Mouse (Mus musculus): ENCODE data around the gene Kcnj8. TPM values are rescaled to one million over a fixed set of nuclear protein-coding genes. Genes with fewer than 3 reads are reported as not detected.
A peak's percentile ranks its signal among the peaks of the same experiment; 100 is the strongest.
"Not testable (repeated sequence)": the region's sequence is repeated elsewhere in the genome, so short reads cannot be mapped to it uniquely, and the experiment has no call there.

The Kcnj8 gene
- polyA plus RNA-seq, 1 experiment from 2014 or later: 2.8 TPM

DNA sequence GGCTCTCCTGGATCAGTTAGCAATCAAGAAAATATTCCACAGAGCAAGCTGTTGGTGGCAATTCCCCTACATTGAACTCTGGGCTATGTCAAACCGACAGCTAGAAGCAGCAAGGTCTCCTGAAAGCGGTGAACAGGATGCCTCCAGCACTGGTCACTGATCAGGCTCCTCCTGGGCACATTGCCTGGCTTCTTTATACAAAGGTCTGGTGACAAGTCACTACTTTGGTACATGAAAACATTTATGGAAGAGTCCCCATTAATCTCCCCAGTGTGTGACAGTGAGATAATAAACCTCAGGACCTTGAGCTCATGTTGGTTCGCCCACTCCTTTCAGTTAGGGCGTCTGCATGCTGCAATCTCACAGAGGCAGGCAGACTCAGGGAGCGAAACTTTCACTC is 41.0 kb downstream of the Kcnj8 start:
- 92% methylated on average over 5 of the region's 5 CpGs for WGBS
- no peaks in the 10 kb centered on the region for H3K27me3 ChIP-seq (ENCODE audit: control insufficient read depth, insufficient read depth, low read length)
- ATAC-seq (replicated peaks; ENCODE audit: insufficient number of reproducible peaks, low FRiP score, low TSS enrichment, low read depth) (no peak), DNase-seq (ENCODE audit: low spot score) (no peak)
- no peak overlapping the region for H3K27ac ChIP-seq (replicated peaks; ENCODE audit: low read depth, low read length)
- no peaks in the 10 kb centered on the region for H3K4me1 ChIP-seq (ENCODE audit: control insufficient read depth, insufficient read depth, low read length)
- H3K4me2 ChIP-seq (ENCODE audit: low read depth, low read length): no peak overlapping the region
- no peaks in the 10 kb centered on the region for H3K9me3 ChIP-seq (replicated peaks; ENCODE audit: control insufficient read depth, low read length)
- no peaks in the 10 kb centered on the region for H3K36me3 ChIP-seq (replicated peaks; ENCODE audit: control insufficient read depth, insufficient read depth, low read depth, low read length)
- H3K4me3 ChIP-seq (ENCODE audit: low read depth, low read length): no peak overlapping the region
- H3K9ac ChIP-seq (replicated peaks; ENCODE audit: low read length): no peak overlapping the region

DNA sequence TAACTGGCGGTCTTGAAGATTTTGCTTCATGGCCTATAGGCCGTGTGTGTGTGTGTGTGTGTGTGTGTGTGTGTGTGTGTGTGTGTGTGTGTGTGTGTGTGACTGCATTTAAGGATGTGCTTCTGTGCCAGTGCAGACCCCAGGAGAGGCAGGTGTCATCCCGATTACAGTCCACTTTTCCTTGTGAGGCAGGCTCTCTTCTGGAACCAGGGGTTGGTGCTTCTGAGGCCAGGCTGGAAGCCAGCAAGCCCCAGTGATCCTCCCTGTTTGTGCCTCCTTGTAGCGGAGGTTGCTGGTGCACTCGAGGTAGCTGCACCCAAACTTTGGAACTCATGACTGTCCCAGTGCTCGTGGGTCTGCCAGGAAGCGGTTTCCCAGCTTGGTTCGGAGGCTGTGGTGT is 41.7 kb downstream of the Kcnj8 start:
- Histone ChIP-seq H3K9me3 (replicated peaks; ENCODE audit: control insufficient read depth, low read length) (no peaks in the 10 kb centered on the region), H3K27ac (replicated peaks; ENCODE audit: low read depth, low read length) (no peak overlapping the region), H3K4me2 (ENCODE audit: low read depth, low read length) (no peak overlapping the region), H3K9ac (replicated peaks; ENCODE audit: low read length) (no peak overlapping the region), H3K4me3 (ENCODE audit: low read depth, low read length) (no peak overlapping the region), H3K4me1 (ENCODE audit: control insufficient read depth, insufficient read depth, low read length) (no peaks in the 10 kb centered on the region), H3K27me3 (ENCODE audit: control insufficient read depth, insufficient read depth, low read length) (no peaks in the 10 kb centered on the region), H3K36me3 (replicated peaks; ENCODE audit: control insufficient read depth, insufficient read depth, low read depth, low read length) (no peaks in the 10 kb centered on the region)
- 85% methylated on average over 8 of the region's 8 CpGs for WGBS
- ATAC-seq (replicated peaks; ENCODE audit: insufficient number of reproducible peaks, low FRiP score, low TSS enrichment, low read depth): no peak
- no peak for DNase-seq (ENCODE audit: low spot score)

DNA sequence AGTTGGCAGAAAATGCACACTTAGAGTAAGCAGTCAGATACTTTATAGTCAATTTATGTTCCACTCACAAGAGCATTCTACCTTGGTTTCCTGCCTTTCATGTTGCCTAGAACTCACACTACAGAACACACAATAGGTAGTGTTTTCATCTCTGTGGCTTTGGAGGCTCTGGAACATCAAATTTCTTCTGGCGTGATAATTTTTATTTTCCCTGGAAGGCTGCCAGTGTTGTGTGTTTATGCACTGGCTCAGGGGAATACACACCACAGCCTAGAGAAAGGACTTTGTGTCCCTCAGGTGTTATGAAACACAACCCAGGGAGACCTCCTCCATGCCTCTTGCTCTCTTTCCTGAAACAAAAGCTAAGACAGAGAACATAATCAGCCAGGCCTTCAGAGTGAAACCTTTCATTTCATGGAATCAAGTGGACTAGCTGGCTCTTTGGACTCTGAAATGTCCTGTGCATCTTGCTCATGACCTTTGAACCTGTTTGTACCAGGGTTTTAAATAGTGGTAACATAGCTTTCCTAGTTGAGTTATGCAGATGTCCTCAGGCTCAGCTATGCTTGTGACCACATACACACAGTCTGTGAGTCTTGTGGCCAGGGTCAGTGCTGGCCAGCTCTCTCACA is 43.4 kb downstream of the Kcnj8 start:
- DNase-seq (ENCODE audit: low spot score) (no peak), ATAC-seq (replicated peaks; ENCODE audit: insufficient number of reproducible peaks, low FRiP score, low TSS enrichment, low read depth) (no peak)
- Histone ChIP-seq H3K27me3 (ENCODE audit: control insufficient read depth, insufficient read depth, low read length) (no peaks in the 10 kb centered on the region; the same call in 1 of the 2 replicates), H3K4me1 (ENCODE audit: control insufficient read depth, insufficient read depth, low read length) (no peaks in the 10 kb centered on the region), H3K36me3 (replicated peaks; ENCODE audit: control insufficient read depth, insufficient read depth, low read depth, low read length) (no peaks in the 10 kb centered on the region), H3K4me2 (ENCODE audit: low read depth, low read length) (no peak overlapping the region), H3K4me3 (ENCODE audit: low read depth, low read length) (no peak overlapping the region), H3K9me3 (replicated peaks; ENCODE audit: control insufficient read depth, low read length) (no peaks in the 10 kb centered on the region), H3K9ac (replicated peaks; ENCODE audit: low read length) (no peak overlapping the region), H3K27ac (replicated peaks; ENCODE audit: low read depth, low read length) (no peak overlapping the region)
- WGBS: 62% methylated on average over 1 of the region's 1 CpGs

DNA sequence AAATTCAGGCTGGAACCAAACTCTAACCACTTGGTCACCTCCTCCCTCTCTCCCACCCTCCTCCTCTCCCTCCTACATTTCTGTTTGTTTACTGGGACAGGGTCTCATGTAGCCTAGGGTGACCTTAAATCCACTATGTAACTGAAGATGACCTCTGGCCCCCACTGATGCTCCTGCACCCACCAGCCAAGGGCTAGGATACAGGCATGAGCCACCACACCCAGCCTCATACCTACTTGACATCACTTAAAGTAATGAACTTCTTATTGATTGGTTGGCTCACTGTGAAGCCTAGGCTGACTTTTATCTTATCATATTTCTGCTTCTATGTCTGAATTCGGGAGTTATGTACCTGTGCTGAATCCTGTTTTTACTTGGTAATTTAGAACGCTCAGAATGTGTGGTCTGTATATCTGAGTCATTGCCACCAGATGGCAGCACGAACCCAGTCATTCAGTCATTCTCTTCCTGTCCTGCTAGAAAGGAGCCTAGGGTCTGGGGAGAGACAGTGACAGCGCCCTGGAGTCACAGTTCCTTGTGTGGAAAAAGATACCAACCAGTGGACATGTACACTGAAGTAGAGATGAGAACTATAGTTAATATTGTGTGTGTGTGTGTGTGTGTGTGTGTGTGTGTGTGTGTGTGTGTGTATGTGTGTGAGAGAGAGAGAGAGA is 46.6 kb downstream of the Kcnj8 start:
- no peaks in the 10 kb centered on the region for H3K9me3 ChIP-seq (replicated peaks; ENCODE audit: control insufficient read depth, low read length)
- WGBS: 4% methylated on average over 4 of the region's 4 CpGs
- ATAC-seq (replicated peaks; ENCODE audit: insufficient number of reproducible peaks, low FRiP score, low TSS enrichment, low read depth): peak; percentile 63
- H3K9ac ChIP-seq (replicated peaks; ENCODE audit: low read length): no peak overlapping the region
- no peaks in the 10 kb centered on the region for H3K4me1 ChIP-seq (ENCODE audit: control insufficient read depth, insufficient read depth, low read length)
- H3K4me2 ChIP-seq (ENCODE audit: low read depth, low read length): no peak overlapping the region
- H3K27ac ChIP-seq (replicated peaks; ENCODE audit: low read depth, low read length): no peak overlapping the region
- H3K36me3 ChIP-seq (replicated peaks; ENCODE audit: control insufficient read depth, insufficient read depth, low read depth, low read length): no peaks in the 10 kb centered on the region
- peak; percentile 83 for DNase-seq (ENCODE audit: low spot score)
- no peaks in the 10 kb centered on the region; the same call in 1 of the 2 replicates for H3K27me3 ChIP-seq (ENCODE audit: control insufficient read depth, insufficient read depth, low read length)
- no peak overlapping the region for H3K4me3 ChIP-seq (ENCODE audit: low read depth, low read length)

DNA sequence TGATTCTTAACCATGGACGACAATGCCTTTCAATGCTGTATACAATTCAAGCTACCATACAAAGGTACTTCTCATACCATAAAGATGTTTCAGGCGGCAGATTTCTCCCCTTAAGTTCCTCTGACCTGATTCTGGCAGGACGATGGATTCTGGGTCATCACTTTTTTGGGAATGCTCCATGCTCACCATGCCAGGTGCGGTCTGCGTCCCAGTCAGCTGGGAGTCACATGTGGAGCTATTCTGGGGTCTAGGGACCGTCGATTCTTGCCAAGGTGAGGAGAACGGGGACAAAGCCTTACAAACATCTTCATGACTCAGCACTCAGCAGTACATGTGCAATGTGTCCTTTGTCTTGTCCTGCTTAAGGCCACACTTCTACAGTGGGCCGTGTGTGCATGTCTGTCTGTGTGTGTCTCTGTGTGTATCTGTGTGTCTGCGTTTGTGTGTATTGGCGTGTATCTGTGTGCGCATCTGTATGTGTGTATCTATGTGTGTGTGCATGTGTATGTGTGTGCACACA is 49.8 kb downstream of the Kcnj8 start:
- Histone ChIP-seq H3K9me3 (replicated peaks; ENCODE audit: control insufficient read depth, low read length) (no peaks in the 10 kb centered on the region), H3K27me3 (ENCODE audit: control insufficient read depth, insufficient read depth, low read length) (no peaks in the 10 kb centered on the region; the same call in 1 of the 2 replicates), H3K36me3 (replicated peaks; ENCODE audit: control insufficient read depth, insufficient read depth, low read depth, low read length) (no peaks in the 10 kb centered on the region), H3K4me3 (ENCODE audit: low read depth, low read length) (no peak overlapping the region), H3K9ac (replicated peaks; ENCODE audit: low read length) (no peak overlapping the region), H3K27ac (replicated peaks; ENCODE audit: low read depth, low read length) (no peak overlapping the region), H3K4me2 (ENCODE audit: low read depth, low read length) (no peak overlapping the region), H3K4me1 (ENCODE audit: control insufficient read depth, insufficient read depth, low read length) (no peaks in the 10 kb centered on the region)
- DNase-seq (ENCODE audit: low spot score) (no peak), ATAC-seq (replicated peaks; ENCODE audit: insufficient number of reproducible peaks, low FRiP score, low TSS enrichment, low read depth) (no peak)
- 79% methylated on average over 12 of the region's 12 CpGs for WGBS

DNA sequence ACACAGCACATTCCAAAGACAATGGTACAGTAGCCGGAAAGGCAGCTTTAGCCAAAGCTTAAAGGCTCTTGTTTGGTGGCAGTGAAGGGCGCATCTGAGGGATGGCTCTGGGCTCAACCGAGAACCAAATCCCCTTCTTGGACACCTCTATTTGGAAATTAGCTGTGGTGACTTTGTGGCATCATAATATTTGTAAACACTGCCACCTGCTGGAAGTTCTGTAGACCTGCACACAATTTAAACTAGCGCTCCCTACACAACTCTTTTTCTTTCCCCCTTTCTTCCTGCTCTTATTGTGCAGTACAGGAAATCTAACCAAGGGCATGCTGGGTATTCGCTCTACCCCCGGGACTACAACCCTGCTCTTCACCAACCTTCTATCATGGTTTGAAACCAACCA is 52.3 kb downstream of the Kcnj8 start:
- H3K4me1 ChIP-seq (ENCODE audit: control insufficient read depth, insufficient read depth, low read length): no peaks in the 10 kb centered on the region
- no peaks in the 10 kb centered on the region for H3K9me3 ChIP-seq (replicated peaks; ENCODE audit: control insufficient read depth, low read length)
- no peaks in the 10 kb centered on the region; the same call in 1 of the 2 replicates for H3K27me3 ChIP-seq (ENCODE audit: control insufficient read depth, insufficient read depth, low read length)
- H3K4me2 ChIP-seq (ENCODE audit: low read depth, low read length): no peak overlapping the region
- H3K4me3 ChIP-seq (ENCODE audit: low read depth, low read length): no peak overlapping the region
- WGBS: 14% methylated on average over 6 of the region's 6 CpGs
- DNase-seq (ENCODE audit: low spot score) (peak; percentile 79), ATAC-seq (replicated peaks; ENCODE audit: insufficient number of reproducible peaks, low FRiP score, low TSS enrichment, low read depth) (no peak; the same call in 1 of the 2 replicates)
- H3K36me3 ChIP-seq (replicated peaks; ENCODE audit: control insufficient read depth, insufficient read depth, low read depth, low read length): no peaks in the 10 kb centered on the region
- no peak overlapping the region for H3K9ac ChIP-seq (replicated peaks; ENCODE audit: low read length)
- H3K27ac ChIP-seq (replicated peaks; ENCODE audit: low read depth, low read length): no peak overlapping the region

DNA sequence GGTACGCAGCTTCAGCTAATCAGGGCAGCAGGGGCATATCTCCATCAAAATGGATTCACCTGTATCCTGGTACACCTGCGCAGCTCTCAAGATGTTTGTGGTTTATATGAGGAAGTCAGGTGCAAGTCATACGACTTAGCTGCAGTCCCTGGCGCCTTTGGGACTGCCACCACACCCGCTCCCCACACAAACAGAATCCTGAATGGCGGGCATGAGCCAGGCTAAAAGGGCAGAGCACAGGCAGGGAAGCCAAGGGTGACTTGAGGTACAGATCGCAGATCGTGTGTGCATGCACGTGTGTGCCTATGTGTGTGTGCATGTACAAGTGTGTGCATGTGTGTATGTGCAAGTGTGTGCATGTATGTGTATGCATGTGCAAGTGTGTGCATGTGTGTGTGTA is 56.0 kb downstream of the Kcnj8 start:
- H3K36me3 ChIP-seq (replicated peaks; ENCODE audit: control insufficient read depth, insufficient read depth, low read depth, low read length); H3K4me1 ChIP-seq (ENCODE audit: control insufficient read depth, insufficient read depth, low read length); ATAC-seq (replicated peaks; ENCODE audit: insufficient number of reproducible peaks, low FRiP score, low TSS enrichment, low read depth); H3K27me3 ChIP-seq (ENCODE audit: control insufficient read depth, insufficient read depth, low read length); H3K27ac ChIP-seq (replicated peaks; ENCODE audit: low read depth, low read length); H3K9ac ChIP-seq (replicated peaks; ENCODE audit: low read length); H3K4me3 ChIP-seq (ENCODE audit: low read depth, low read length); H3K4me2 ChIP-seq (ENCODE audit: low read depth, low read length); H3K9me3 ChIP-seq (replicated peaks; ENCODE audit: control insufficient read depth, low read length); DNase-seq (ENCODE audit: low spot score): not testable (repeated sequence)
- WGBS: 81% methylated on average over 9 of the region's 9 CpGs

DNA sequence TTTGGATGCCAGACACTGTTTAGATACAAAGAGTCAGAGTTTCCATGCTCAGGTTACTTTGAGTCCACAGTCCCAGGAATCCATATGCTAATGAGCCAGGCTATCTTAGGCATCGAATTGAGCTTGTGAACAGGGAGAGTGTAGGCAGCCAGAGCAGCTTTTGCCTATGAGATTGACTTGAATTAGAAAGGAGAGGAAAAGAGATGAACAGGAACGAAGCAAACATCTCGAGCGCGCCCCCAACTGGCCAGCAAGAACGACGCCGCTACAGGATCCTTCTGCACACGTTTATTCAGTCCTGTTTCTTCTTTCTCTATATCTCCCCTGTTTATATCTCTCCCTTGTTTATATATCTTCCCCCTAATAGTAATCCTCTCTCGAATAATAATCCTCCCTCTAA is 56.5 kb downstream of the Kcnj8 start:
- no peaks in the 10 kb centered on the region for H3K9me3 ChIP-seq (replicated peaks; ENCODE audit: control insufficient read depth, low read length)
- no peaks in the 10 kb centered on the region for H3K4me1 ChIP-seq (ENCODE audit: control insufficient read depth, insufficient read depth, low read length)
- H3K27ac ChIP-seq (replicated peaks; ENCODE audit: low read depth, low read length): no peak overlapping the region
- DNase-seq (ENCODE audit: low spot score) (peak; percentile 56), ATAC-seq (replicated peaks; ENCODE audit: insufficient number of reproducible peaks, low FRiP score, low TSS enrichment, low read depth) (0 out of 2 replicates have a peak, but pooled peaks have one; percentile 2)
- WGBS: 4% methylated on average over 10 of the region's 10 CpGs
- H3K9ac ChIP-seq (replicated peaks; ENCODE audit: low read length): no peak overlapping the region
- no peak overlapping the region for H3K4me2 ChIP-seq (ENCODE audit: low read depth, low read length)
- no peaks in the 10 kb centered on the region for H3K36me3 ChIP-seq (replicated peaks; ENCODE audit: control insufficient read depth, insufficient read depth, low read depth, low read length)
- no peaks in the 10 kb centered on the region for H3K27me3 ChIP-seq (ENCODE audit: control insufficient read depth, insufficient read depth, low read length)
- no peak overlapping the region for H3K4me3 ChIP-seq (ENCODE audit: low read depth, low read length)

Data from embryonic facial prominence, embryonic 11.5 days (tissue).